Mouse (Mus musculus) heart, embryonic 15.5 days (tissue): ENCODE results near the gene Ephb4. TPM values are rescaled to one million over a fixed set of nuclear protein-coding genes. Genes with fewer than 3 reads are reported as not detected.
A peak's percentile ranks its signal among the peaks of the same experiment; 100 is the strongest.

Source experiments
- ATAC-seq: fragments of 200-750 bp; cut with Nextera tagmentation; replicated peaks from 2 replicates; pipeline ENCODE4 v1.8.0; 2017; ENCODE audit warnings: low read depth, moderate TSS enrichment; ENCODE audit not compliant: insufficient number of reproducible peaks, insufficient read depth, low FRiP score
- H3K27ac ChIP-seq: fragments of 300-500 bp; sonication (generic); 2 replicates; pipeline ENCODE4 v1.5.1; 2015; ENCODE audit warnings: mild to moderate bottlenecking, inconsistent platforms
- H3K27me3 ChIP-seq: fragments of 300-500 bp; sonication (generic); 2 replicates; pipeline ENCODE4 v1.6.1; 2015; ENCODE audit warnings: inconsistent platforms
- H3K36me3 ChIP-seq: fragments of 300-500 bp; sonication (generic); 2 replicates; pipeline ENCODE4 v1.6.1; 2015; ENCODE audit warnings: mild to moderate bottlenecking, inconsistent platforms
- H3K4me1 ChIP-seq: fragments of 300-500 bp; sonication (generic); replicated peaks from 2 replicates; pipeline ENCODE4 v1.6.1; 2015; ENCODE audit warnings: inconsistent platforms
- H3K4me2 ChIP-seq: fragments of 300-500 bp; sonication (generic); 2 replicates; pipeline ENCODE4 v1.6.1; 2015; ENCODE audit warnings: inconsistent platforms, mild to moderate bottlenecking, moderate library complexity
- H3K4me3 ChIP-seq: fragments of 300-500 bp; sonication (generic); 2 replicates; pipeline ENCODE4 v1.5.1; 2015; ENCODE audit warnings: mild to moderate bottlenecking, inconsistent platforms
- H3K9ac ChIP-seq: fragments of 300-500 bp; sonication (generic); 2 replicates; pipeline ENCODE4 v1.6.1; 2015; ENCODE audit warnings: mild to moderate bottlenecking, inconsistent platforms
- H3K9me3 ChIP-seq: fragments of 300-500 bp; sonication (generic); replicated peaks from 2 replicates; pipeline ENCODE4 v1.6.1; 2016; ENCODE audit warnings: inconsistent platforms
- WGBS: fragments of 180-500 bp; shearing (Covaris S2); methylation state at CpG from one replicate; pipeline ENCODE4 v1.1.7; 2015; ENCODE audit warnings: mixed read lengths; 5-methylcytosine and 5-hydroxymethylcytosine counted together
- polyA plus RNA-seq: library from polyadenylated mRNA; unstranded; fragments of >200 nt; fragmentation: Nextera tagmentation; extraction: Ambion mirVana; gene quantifications from 2 replicates; pipeline ENCODE4 v1.2.1, GENCODE M21; 2015

The Ephb4 gene
- polyA plus RNA-seq, 1 experiment from 2014 or later: 32.9 TPM

DNA sequence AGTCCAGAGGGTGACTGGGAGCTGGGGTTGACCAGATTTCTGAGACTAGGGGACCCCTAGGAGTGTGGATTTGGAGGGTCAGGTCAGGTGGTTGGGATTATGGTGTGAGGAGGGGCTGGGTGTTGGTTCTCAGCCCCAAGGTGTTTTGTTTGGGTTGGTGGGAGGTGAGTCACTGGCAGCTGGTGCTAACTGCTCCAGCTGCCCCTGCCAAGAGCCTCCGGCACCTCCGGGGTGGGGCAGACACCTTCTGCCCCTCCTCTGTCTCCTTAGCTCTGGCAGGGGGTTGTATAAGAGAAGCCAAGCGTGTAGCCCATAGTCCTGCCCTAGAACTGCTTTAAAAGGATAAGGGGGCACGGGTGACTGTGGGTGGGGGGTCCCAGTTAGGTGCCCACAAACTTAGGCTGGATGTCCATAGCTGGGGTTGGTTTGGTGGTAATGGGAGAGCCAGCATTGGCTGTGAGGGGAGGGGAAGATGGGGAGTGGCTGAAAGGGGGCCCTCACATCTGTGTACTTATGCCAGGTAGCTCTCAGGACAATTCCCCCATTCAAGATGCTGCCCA, 24.7 kb downstream of the Ephb4 start:
- peaks cover 54% of the 10 kb centered on the region for H3K36me3 ChIP-seq
- no peak for ATAC-seq
- no peak overlapping the region for H3K4me3 ChIP-seq
- peaks cover 29% of the 10 kb centered on the region for H3K4me1 ChIP-seq
- H3K27ac ChIP-seq: peak overlapping the region; percentile 71
- no peak overlapping the region for H3K9ac ChIP-seq
- WGBS: 78% methylated on average over 4 of the region's 4 CpGs
- H3K4me2 ChIP-seq: no peak overlapping the region
- no peaks in the 10 kb centered on the region for H3K9me3 ChIP-seq
- no peaks in the 10 kb centered on the region for H3K27me3 ChIP-seq

DNA sequence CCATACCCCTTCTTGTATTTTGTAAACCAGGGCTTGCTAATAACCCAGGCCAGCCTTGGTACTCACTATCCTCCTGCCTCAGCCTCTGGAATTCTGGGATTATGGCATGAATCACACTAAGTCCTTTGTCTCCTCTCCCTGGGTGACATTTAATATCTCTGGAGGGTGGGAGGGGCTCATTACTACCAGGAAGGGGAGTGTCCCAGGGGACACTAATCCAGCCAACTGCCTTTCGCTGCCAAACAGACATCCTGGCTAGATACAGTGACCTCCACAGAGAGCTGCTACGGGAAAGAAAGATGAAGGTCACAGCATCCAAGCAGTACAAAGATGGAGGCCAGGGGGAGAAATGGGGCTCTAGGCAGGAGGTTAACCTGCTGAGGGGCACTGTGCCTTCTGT, 25.7 kb downstream of the Ephb4 start:
- H3K4me3 ChIP-seq: no peak overlapping the region
- ATAC-seq: peak; percentile 57
- no peak overlapping the region for H3K4me2 ChIP-seq

DNA sequence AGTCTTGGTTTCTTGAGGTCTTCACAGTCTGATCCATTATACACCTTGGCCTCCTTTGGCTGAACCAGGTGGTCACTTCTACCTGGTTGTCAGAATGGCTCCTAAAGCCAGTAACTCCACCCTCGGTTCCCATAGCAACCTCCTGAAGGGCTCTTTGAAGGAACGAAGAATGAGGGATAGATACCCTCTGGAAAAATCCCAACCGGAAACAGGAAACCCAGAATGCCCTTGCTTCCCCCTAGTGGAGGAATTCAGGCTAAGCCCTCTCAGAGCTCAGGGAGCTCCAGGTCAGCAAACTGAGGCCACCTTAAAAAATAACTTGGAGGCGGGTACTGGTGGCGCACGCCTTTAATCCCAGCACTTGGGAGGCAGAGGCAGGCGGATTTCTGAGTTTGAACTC, 26.3 kb downstream of the Ephb4 start:
- H3K9ac ChIP-seq: no peak overlapping the region
- no peak for ATAC-seq

More for the DNA sequence above, 25.7 kb downstream of the Ephb4 start:
- Histone ChIP-seq H3K27ac (peak overlapping the region; percentile 71), H3K36me3 (peaks cover 44% of the 10 kb centered on the region), H3K4me1 (peaks cover 29% of the 10 kb centered on the region), H3K27me3 (no peaks in the 10 kb centered on the region), H3K9ac (no peak overlapping the region), H3K9me3 (no peaks in the 10 kb centered on the region)
- WGBS: 11% methylated on average over 2 of the region's 2 CpGs

DNA sequence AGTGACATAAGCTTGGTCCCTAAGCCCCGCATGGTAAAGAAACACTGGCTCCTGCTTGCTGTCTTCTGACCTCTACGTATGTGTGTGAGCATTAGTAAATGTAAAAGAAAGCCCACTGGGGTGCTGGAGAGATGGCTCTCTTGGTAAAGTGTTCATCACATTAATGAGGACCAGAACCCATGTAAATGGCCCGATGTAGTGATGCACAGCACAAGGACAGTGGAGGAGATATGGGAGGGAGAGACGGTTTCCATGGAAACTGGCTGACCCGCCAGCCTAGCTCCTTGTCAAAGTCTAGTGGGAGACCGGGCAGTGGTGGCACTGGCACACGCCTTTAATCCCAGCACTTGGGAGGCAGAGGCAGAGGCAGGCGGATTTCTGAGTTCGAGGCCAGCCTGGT, 26.8 kb downstream of the Ephb4 start:
- WGBS: 48% methylated on average over 9 of the region's 9 CpGs

More for the DNA sequence above, 26.3 kb downstream of the Ephb4 start:
- Histone ChIP-seq H3K9me3 (no peaks in the 10 kb centered on the region), H3K27me3 (no peaks in the 10 kb centered on the region), H3K4me1 (peaks cover 29% of the 10 kb centered on the region), H3K4me3 (no peak overlapping the region), H3K36me3 (peaks cover 39% of the 10 kb centered on the region), H3K4me2 (no peak overlapping the region), H3K27ac (peak overlapping the region; percentile 71)
- WGBS: 39% methylated on average over 7 of the region's 7 CpGs

DNA sequence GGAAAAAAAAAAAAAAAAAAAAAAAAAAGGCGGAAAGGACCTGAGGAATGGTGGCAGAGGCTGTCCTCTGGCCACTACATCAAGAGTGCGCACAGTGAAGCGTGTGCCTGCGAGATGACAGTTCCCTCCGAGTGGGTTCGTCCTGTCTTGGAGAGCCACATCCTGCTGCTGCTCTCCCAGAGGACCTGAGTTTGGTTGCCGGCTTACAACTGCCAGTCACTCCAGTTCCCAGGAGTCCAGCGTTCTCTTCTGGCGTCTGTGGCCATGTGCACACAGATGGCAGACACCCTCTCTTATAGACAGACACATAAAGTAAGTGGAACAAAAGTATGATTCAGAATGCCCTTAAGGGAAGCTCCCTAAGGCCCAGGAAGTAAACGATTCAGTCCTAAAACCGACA, 27.3 kb downstream of the Ephb4 start:
- Histone ChIP-seq H3K9me3 (no peaks in the 10 kb centered on the region), H3K4me2 (peak overlapping the region; percentile 38), H3K4me3 (no peak overlapping the region), H3K4me1 (peaks cover 29% of the 10 kb centered on the region), H3K36me3 (peaks cover 29% of the 10 kb centered on the region), H3K27ac (no peak overlapping the region; the same call in 1 of the 2 replicates), H3K9ac (0 out of 2 replicates have a peak overlapping the region, but pooled peaks have one; percentile 6), H3K27me3 (no peaks in the 10 kb centered on the region)
- WGBS: 23% methylated on average over 11 of the region's 11 CpGs
- ATAC-seq: no peak

More for the DNA sequence above, 26.8 kb downstream of the Ephb4 start:
- no peak overlapping the region for H3K4me2 ChIP-seq
- H3K27ac ChIP-seq: no peak overlapping the region
- H3K9ac ChIP-seq: no peak overlapping the region
- H3K27me3 ChIP-seq: no peaks in the 10 kb centered on the region
- H3K4me3 ChIP-seq: no peak overlapping the region
- no peaks in the 10 kb centered on the region for H3K9me3 ChIP-seq
- peaks cover 34% of the 10 kb centered on the region for H3K36me3 ChIP-seq
- H3K4me1 ChIP-seq: peaks cover 29% of the 10 kb centered on the region
- ATAC-seq: 0 out of 2 replicates have a peak, but pooled peaks have one; percentile 21

DNA sequence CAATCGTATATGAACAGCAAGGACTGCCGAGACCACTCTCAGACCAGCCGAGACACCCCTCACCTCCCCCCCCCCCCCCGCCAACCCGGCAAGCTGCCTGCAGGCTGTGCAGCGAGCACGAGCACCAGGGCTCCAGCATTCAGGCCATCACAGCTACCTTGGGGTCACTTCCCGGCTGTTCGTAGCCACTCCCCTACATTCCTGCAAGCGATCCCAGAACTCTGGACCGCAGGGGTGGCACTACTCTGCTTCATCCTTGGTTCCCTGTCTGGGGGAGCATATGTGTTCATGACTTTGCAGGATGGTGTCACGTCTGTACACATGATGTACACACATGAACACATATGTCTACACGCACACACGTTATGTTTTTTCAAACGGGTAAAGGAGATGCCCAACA, 27.7 kb downstream of the Ephb4 start:
- H3K27ac ChIP-seq: no peak overlapping the region
- no peak overlapping the region for H3K9ac ChIP-seq
- 27% methylated on average over 11 of the region's 15 CpGs for WGBS
- H3K36me3 ChIP-seq: peaks cover 25% of the 10 kb centered on the region
- H3K4me3 ChIP-seq: no peak overlapping the region
- H3K27me3 ChIP-seq: no peaks in the 10 kb centered on the region
- no peak for ATAC-seq
- H3K9me3 ChIP-seq: no peaks in the 10 kb centered on the region
- H3K4me2 ChIP-seq: peak overlapping the region; percentile 39
- H3K4me1 ChIP-seq: peaks cover 29% of the 10 kb centered on the region

DNA sequence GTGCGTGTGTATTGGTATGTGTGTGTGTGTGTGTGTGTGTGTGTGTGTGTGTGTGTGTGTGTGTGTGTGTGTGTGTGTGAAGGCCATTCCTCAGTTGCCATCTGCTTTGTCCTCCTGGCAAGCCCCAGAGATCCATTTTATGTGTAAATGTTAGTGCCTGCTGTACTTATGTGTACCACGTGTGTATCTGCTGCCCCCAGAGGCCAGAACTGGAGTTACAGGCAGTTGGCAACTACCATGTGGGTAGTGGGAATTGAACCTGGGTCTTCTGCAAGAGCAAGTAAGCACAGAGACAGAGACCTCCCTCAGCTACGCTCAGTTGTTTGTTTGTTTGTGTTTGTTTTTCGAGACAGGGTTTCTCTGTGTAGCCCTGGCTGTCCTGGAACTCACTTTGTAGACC, 31.2 kb downstream of the Ephb4 start:
- no peak overlapping the region for H3K27ac ChIP-seq
- H3K4me1 ChIP-seq: peaks cover 14% of the 10 kb centered on the region
- H3K4me3 ChIP-seq: no peak overlapping the region
- 49% methylated on average over 4 of the region's 4 CpGs for WGBS
- no peaks in the 10 kb centered on the region for H3K9me3 ChIP-seq
- H3K9ac ChIP-seq: no peak overlapping the region
- H3K27me3 ChIP-seq: no peaks in the 10 kb centered on the region
- ATAC-seq: no peak
- H3K4me2 ChIP-seq: no peak overlapping the region
- no peaks in the 10 kb centered on the region for H3K36me3 ChIP-seq

DNA sequence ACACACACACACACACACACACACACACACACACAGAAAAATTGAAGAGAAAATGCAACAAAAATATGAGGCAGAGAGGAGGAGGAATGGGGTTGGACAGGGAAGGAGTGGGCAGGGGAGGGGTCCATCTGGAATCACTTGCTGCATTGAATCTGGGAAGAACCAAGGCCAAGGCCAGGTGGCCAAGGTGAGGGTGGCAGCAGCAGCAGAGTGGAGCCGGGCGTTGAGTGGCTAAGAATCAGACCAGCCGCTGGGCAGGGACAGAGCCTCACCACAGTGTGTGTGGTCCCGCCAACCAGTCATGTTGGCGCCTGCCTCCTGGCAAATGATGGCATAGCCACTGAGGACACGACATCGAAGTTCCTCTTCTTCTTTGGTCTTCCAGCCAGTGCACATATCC, 33.5 kb downstream of the Ephb4 start:
- H3K27ac ChIP-seq: no peak overlapping the region
- WGBS: 79% methylated on average over 7 of the region's 7 CpGs
- H3K4me1 ChIP-seq: no peaks in the 10 kb centered on the region
- no peak for ATAC-seq
- no peak overlapping the region for H3K4me2 ChIP-seq
- no peaks in the 10 kb centered on the region for H3K36me3 ChIP-seq
- H3K27me3 ChIP-seq: no peaks in the 10 kb centered on the region
- no peak overlapping the region for H3K4me3 ChIP-seq
- H3K9me3 ChIP-seq: no peaks in the 10 kb centered on the region
- H3K9ac ChIP-seq: no peak overlapping the region

DNA sequence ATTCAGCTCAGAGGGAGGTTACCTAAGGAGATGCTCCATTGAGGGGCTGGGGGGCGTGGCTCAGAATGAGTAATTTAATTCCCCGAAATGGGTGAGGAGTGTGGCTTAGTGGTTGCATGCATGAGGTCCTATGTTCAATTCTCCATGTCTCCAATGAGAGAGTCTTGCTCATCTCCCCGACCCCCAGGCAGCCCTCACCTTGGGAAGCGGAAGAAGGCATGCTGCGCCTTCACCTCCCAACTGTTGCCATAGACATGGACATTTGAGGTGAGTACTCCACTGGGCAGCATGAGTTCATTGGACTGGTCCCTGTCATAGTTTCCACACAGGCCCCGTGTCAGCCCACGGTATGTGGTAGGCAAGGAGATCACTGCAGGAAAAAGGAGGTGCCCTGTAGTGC, 36.8 kb downstream of the Ephb4 start:
- Histone ChIP-seq H3K4me2 (no peak overlapping the region), H3K4me1 (no peaks in the 10 kb centered on the region), H3K9ac (no peak overlapping the region), H3K9me3 (no peaks in the 10 kb centered on the region), H3K36me3 (no peaks in the 10 kb centered on the region), H3K27ac (no peak overlapping the region), H3K27me3 (no peaks in the 10 kb centered on the region), H3K4me3 (no peak overlapping the region)
- ATAC-seq: no peak
- 83% methylated on average over 7 of the region's 7 CpGs for WGBS

DNA sequence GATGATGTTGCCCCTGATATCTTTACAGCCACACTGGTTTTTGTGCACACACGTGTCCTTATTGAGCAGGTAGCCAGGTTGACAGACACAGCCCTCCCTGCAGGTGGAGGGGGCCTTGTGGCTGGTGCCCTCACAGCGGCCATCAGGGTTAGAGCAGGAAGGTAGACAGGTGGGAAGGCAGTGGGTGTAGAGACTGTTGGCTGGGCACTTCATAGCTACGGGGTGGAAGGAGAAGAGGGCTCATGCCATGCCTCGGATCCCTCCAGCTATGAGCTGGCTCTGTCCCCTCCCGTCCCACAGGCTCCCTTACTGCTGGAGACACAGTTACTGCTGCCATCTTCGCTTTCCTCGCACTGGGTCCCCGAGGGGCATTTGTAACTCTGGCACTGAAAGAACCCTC, 41.7 kb downstream of the Ephb4 start:
- WGBS: 72% methylated on average over 8 of the region's 8 CpGs

DNA sequence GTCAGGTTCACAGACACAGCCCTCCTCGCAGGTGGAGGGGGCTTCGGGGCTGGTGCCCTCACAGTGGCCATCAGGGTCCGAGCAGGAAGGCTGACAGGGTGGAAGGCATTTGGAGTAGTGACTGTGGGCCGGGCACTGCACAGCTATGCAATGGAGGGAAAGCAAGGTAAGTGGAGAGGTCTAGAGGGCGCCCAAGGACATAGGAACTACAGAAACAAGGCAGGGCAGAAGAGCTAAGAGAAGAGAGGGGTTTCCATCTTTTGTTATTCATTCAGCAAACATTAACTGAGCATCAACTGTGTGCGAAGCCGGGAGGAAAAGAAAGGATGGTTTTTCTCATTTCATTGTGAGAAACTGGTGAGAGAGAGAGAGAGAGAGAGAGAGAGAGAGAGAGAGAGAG, 44.5 kb downstream of the Ephb4 start:
- H3K9ac ChIP-seq: no peak overlapping the region
- H3K4me2 ChIP-seq: no peak overlapping the region
- peaks cover 4% of the 10 kb centered on the region; the same call in 1 of the 2 replicates for H3K27me3 ChIP-seq
- no peak for ATAC-seq
- no peaks in the 10 kb centered on the region for H3K4me1 ChIP-seq
- WGBS: 37% methylated on average over 7 of the region's 7 CpGs
- H3K36me3 ChIP-seq: no peaks in the 10 kb centered on the region
- H3K9me3 ChIP-seq: no peaks in the 10 kb centered on the region
- H3K27ac ChIP-seq: no peak overlapping the region
- H3K4me3 ChIP-seq: no peak overlapping the region

More for the DNA sequence above, 41.7 kb downstream of the Ephb4 start:
- Histone ChIP-seq H3K27me3 (peaks cover 3% of the 10 kb centered on the region; the same call in 1 of the 2 replicates), H3K4me3 (no peak overlapping the region), H3K36me3 (no peaks in the 10 kb centered on the region), H3K9ac (no peak overlapping the region), H3K4me2 (no peak overlapping the region), H3K9me3 (no peaks in the 10 kb centered on the region), H3K27ac (no peak overlapping the region), H3K4me1 (no peaks in the 10 kb centered on the region)
- ATAC-seq: no peak

DNA sequence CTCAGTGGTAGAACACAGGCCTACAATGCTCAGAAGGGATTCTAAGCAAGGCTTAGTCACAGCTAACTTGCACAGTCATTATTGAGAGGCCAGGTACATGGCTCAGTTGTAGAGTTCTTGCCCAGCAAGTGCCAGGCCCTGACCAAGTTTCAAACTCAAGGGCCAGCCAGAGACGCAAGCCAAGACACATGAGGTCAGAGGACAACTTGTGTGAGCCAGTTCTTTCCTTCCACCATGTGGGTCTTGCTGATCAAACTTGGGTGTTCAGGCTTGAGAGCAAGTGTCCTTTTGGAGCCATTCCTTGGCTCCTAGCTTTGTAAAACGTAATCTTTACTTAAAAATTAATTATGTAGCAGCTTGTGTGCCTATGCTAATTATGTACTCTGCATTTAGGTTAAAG, 54.2 kb downstream of the Ephb4 start:
- no peaks in the 10 kb centered on the region for H3K9me3 ChIP-seq
- no peak for ATAC-seq
- H3K4me3 ChIP-seq: no peak overlapping the region
- H3K36me3 ChIP-seq: no peaks in the 10 kb centered on the region
- H3K9ac ChIP-seq: no peak overlapping the region
- no peak overlapping the region for H3K27ac ChIP-seq
- H3K27me3 ChIP-seq: peaks cover 6% of the 10 kb centered on the region; the same call in 1 of the 2 replicates
- peaks cover 5% of the 10 kb centered on the region; the same call in 1 of the 2 replicates for H3K4me1 ChIP-seq
- WGBS: 77% methylated on average over 2 of the region's 2 CpGs
- no peak overlapping the region for H3K4me2 ChIP-seq
